23 mouse cellular contexts compared by ENCODE assay signal in the genomic region with DNA sequence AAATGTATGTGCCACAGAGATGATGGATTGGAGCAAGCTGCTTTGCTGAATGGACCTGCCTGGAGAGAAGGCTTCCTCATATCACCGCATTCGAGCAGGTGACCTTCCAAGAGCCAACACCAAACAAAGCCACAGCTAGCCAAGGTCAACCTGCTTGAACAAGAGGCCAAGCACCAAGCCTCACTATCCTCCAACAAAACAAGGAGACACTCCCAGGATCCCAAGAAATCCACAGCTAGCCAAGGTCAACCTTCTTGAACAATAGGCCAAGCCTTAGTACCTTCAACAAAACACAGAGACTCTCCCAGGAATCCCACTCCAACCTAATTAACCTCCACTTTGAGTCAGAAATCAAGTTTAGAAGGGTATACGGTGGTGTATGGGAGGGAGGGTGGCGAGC. TPM values are rescaled to one million over a fixed set of nuclear protein-coding genes. Genes with fewer than 3 reads are reported as not detected.
DNase-seq lines count a peak whose midpoint lies in the region; ATAC-seq and TF ChIP-seq lines count a peak whose summit lies in the region.
"Had no signal": no experiment of that assay in that cellular context is flagged by ENCODE, and none has a peak within 500 bp of the region (broad histone marks: within the 10 kb centered on the region; RNA-seq: fewer than 3 reads in every experiment).

No protein-coding gene starts in this region.

- no peak for TF ChIP-seq EP300 in heart, postnatal 0 days (IDR thresholded peaks at IDR 0.05; ENCODE audit: low read depth)

- no peaks in the 10 kb centered on the region for H3K9me3 ChIP-seq in heart, postnatal 0 days (replicated peaks; ENCODE audit: control insufficient read depth, low read length)
- no peaks in the 10 kb centered on the region for H3K9me3 ChIP-seq in liver, embryonic 11.5 days (ENCODE audit: control insufficient read depth, low read length)
- H3K9me3 ChIP-seq: forebrain, embryonic 13.5 days; hindbrain, embryonic 12.5 days; hindbrain, embryonic 15.5 days had no signal

- DNase-seq in heart, postnatal 0 days (ENCODE audit: low spot score): no peak
- DNase-seq in heart, adult 18-20 months: no peak
- DNase-seq in ES-CJ7 (ENCODE audit: low read depth, low spot score) (peak; percentile 79), ZHBTc4 (ENCODE audit: low read depth, low spot score) (peak; percentile 91)
- no peak for DNase-seq in liver, embryonic 11.5 days (ENCODE audit: low spot score)
- no peak for DNase-seq in cerebellum, adult 18-20 months
- DNase-seq: adrenal gland, adult 2 months; adrenal gland, postnatal 14 days; cerebellum, adult 11 months; cerebellum, adult 8-10 months; cerebellum, postnatal 14 days; gastrocnemius, adult 2 months; gastrocnemius, postnatal 14 days; heart, adult 11 months; kidney, adult 2 months had no signal

- no peak overlapping the region for H3K4me3 ChIP-seq in heart, postnatal 0 days (ENCODE audit: low read depth, low read length)
- H3K4me3 ChIP-seq in liver, embryonic 11.5 days (ENCODE audit: low read depth, low read length): no peak overlapping the region
- H3K4me3 ChIP-seq: forebrain, embryonic 10.5 days; forebrain, embryonic 13.5 days; gastrocnemius, adult 2 months; hindbrain, embryonic 12.5 days; hindbrain, embryonic 15.5 days had no signal

- H3K9ac ChIP-seq in heart, postnatal 0 days (replicated peaks; ENCODE audit: low read depth, low read length): no peak overlapping the region
- no peak overlapping the region for H3K9ac ChIP-seq in liver, embryonic 11.5 days (ENCODE audit: low read depth, low read length)
- H3K9ac ChIP-seq: forebrain, embryonic 13.5 days; hindbrain, embryonic 12.5 days; hindbrain, embryonic 15.5 days had no signal

- H3K36me3 ChIP-seq in heart, postnatal 0 days (replicated peaks; ENCODE audit: control insufficient read depth, insufficient read depth, low read length): peaks cover 29% of the 10 kb centered on the region
- peaks cover 3% of the 10 kb centered on the region; the same call in 1 of the 2 replicates for H3K36me3 ChIP-seq in liver, embryonic 11.5 days (ENCODE audit: control insufficient read depth, insufficient read depth, low read length)
- H3K36me3 ChIP-seq: forebrain, embryonic 10.5 days had no signal

- no peak overlapping the region for H3K4me2 ChIP-seq in heart, postnatal 0 days (ENCODE audit: low read depth, low read length)
- no peak overlapping the region for H3K4me2 ChIP-seq in liver, embryonic 11.5 days
- H3K4me2 ChIP-seq: forebrain, embryonic 13.5 days; heart, embryonic 11.5 days; hindbrain, embryonic 12.5 days; hindbrain, embryonic 15.5 days had no signal

- H3K27ac ChIP-seq in heart, postnatal 0 days (ENCODE audit: low read depth): peak overlapping the region; percentile 23
- no peak overlapping the region for H3K27ac ChIP-seq in liver, embryonic 11.5 days (ENCODE audit: low read depth, low read length)
- H3K27ac ChIP-seq: forebrain, embryonic 10.5 days; forebrain, embryonic 13.5 days; gastrocnemius, adult 2 months; hindbrain, embryonic 12.5 days; hindbrain, embryonic 15.5 days had no signal

- no peak for TF ChIP-seq CTCF in heart, postnatal 0 days (IDR thresholded peaks at IDR 0.05; ENCODE audit: low read depth)

- no peak for ATAC-seq in heart, postnatal 0 days (ENCODE audit: insufficient read depth, low read depth)
- ATAC-seq in liver, embryonic 11.5 days (replicated peaks; ENCODE audit: low FRiP score): no peak
- ATAC-seq: CD4-positive, CD25-positive, alpha-beta regulatory T cell, adult 4 months; forebrain, embryonic 13.5 days; forebrain, embryonic 16.5 days; intestine, postnatal 0 days had no signal

- WGBS in heart, postnatal 0 days: 79% methylated on average over 4 of the region's 4 CpGs
- 90% methylated on average over 4 of the region's 4 CpGs for WGBS in liver, embryonic 11.5 days

- peaks cover 12% of the 10 kb centered on the region; the same call in 1 of the 2 replicates for H3K4me1 ChIP-seq in heart, postnatal 0 days (ENCODE audit: control insufficient read depth, insufficient read depth)
- H3K4me1 ChIP-seq in liver, embryonic 11.5 days (replicated peaks; ENCODE audit: control insufficient read depth, insufficient read depth, low read length): no peaks in the 10 kb centered on the region
- H3K4me1 ChIP-seq: forebrain, embryonic 10.5 days; forebrain, embryonic 13.5 days had no signal

- H3K27me3 ChIP-seq in heart, postnatal 0 days (ENCODE audit: control insufficient read depth, insufficient read depth, low read length): no peaks in the 10 kb centered on the region
- no peaks in the 10 kb centered on the region for H3K27me3 ChIP-seq in liver, embryonic 11.5 days (replicated peaks; ENCODE audit: control insufficient read depth, insufficient read depth, low read length)
- H3K27me3 ChIP-seq: forebrain, embryonic 13.5 days; hindbrain, embryonic 12.5 days; hindbrain, embryonic 15.5 days had no signal

RNA-seq across cellular contexts. Expression of gene Sorbs1, which starts 59.5 kb away (rescaled TPM):
- total RNA-seq in heart, postnatal 0 days (2014; rRNA removed; ENCODE audit: low replicate concordance): 77.7 and 140 TPM in 2 replicates
- 153 and 159 TPM in 2 replicates for polyA plus RNA-seq in heart, postnatal 0 days (2015; fragmentation: Nextera tagmentation; extraction: Ambion mirVana)
- 100 to 1,000 TPM; 642 to 766 TPM for total RNA-seq in heart, adult 18-20 months (2021)
- polyA plus RNA-seq in liver, embryonic 11.5 days (2014; fragmentation: Nextera tagmentation; extraction: Ambion mirVana): 41.9 and 45.0 TPM in 2 replicates

Comparison
In these comparisons a context has a peak if more than half of its experiments do, and no peak if none do; other contexts are left out.
1. DNase-seq: peak in ES-CJ7 (single experiment) and ZHBTc4 (single experiment); none in heart, postnatal 0 days (single experiment), heart, adult 18-20 months (0 of 2), liver, embryonic 11.5 days (single experiment) and cerebellum, adult 18-20 months (0 of 2).